Mouse (Mus musculus): ENCODE data around the gene Sp100. TPM values are rescaled to one million over a fixed set of nuclear protein-coding genes. Genes with fewer than 3 reads are reported as not detected.
"Not testable (repeated sequence)": the region's sequence is repeated elsewhere in the genome, so short reads cannot be mapped to it uniquely, and the experiment has no call there.

Gene Sp100
- polyA plus RNA-seq (2017; shearing (Covaris generic)): 1,000 to 10,000 TPM; 1,029 to 1,102 TPM

- ATAC-seq: peak; percentile 41
Observed at GRCm38 (mm10) chr1:85649881-85650280, at the start of gene Sp100. TSS of gene Sp100 (plus strand) at chr1:85649988.

GRCm38 (mm10) chr1:85600078-85600477 lies 49.7 kb upstream of the Sp100 start, which contains the start of gene Sp140:
TSS of gene Sp140 (plus strand) at chr1:85600378.
- not testable (repeated sequence) for ATAC-seq

- ATAC-seq: peak; percentile 66
Observed at GRCm38 (mm10) chr1:85600794-85601193, 49.0 kb upstream of the Sp100 start.

GRCm38 (mm10) chr1:85604341-85604740 lies 45.4 kb upstream of the Sp100 start:
- not testable (repeated sequence) for ATAC-seq

- not testable (repeated sequence) for ATAC-seq
Observed at GRCm38 (mm10) chr1:85608361-85608760, 41.4 kb upstream of the Sp100 start.

- ATAC-seq: not testable (repeated sequence)
Observed at GRCm38 (mm10) chr1:85610581-85610980, 39.2 kb upstream of the Sp100 start.

GRCm38 (mm10) chr1:85615096-85615495 lies 34.7 kb upstream of the Sp100 start:
- ATAC-seq: not testable (repeated sequence)

- not testable (repeated sequence) for ATAC-seq
Observed at GRCm38 (mm10) chr1:85615819-85616218, 34.0 kb upstream of the Sp100 start.

- not testable (repeated sequence) for ATAC-seq
Observed at GRCm38 (mm10) chr1:85617161-85617560, 32.6 kb upstream of the Sp100 start.

GRCm38 (mm10) chr1:85618689-85619088 lies 31.1 kb upstream of the Sp100 start:
- not testable (repeated sequence) for ATAC-seq

- not testable (repeated sequence) for ATAC-seq
Observed at GRCm38 (mm10) chr1:85636936-85637335, 12.9 kb upstream of the Sp100 start.

- not testable (repeated sequence) for ATAC-seq
Observed at GRCm38 (mm10) chr1:85638144-85638543, 11.6 kb upstream of the Sp100 start.

- ATAC-seq: not testable (repeated sequence)
Observed at GRCm38 (mm10) chr1:85650524-85650923, 736 bp downstream of the Sp100 start.

- ATAC-seq: not testable (repeated sequence)
Observed at GRCm38 (mm10) chr1:85651770-85652275, 2.0 kb downstream of the Sp100 start.

- not testable (repeated sequence) for ATAC-seq
Observed at GRCm38 (mm10) chr1:85657211-85657610, 7.4 kb downstream of the Sp100 start.

- ATAC-seq: no peak
Observed at GRCm38 (mm10) chr1:85664266-85664665, 14.5 kb downstream of the Sp100 start.

GRCm38 (mm10) chr1:85680226-85680625 lies 30.4 kb downstream of the Sp100 start:
- peak; percentile 41 for ATAC-seq

GRCm38 (mm10) chr1:85686666-85687065 lies 36.9 kb downstream of the Sp100 start:
- peak; percentile 63 for ATAC-seq

- peak; percentile 91 for ATAC-seq
Observed at GRCm38 (mm10) chr1:85687346-85687745, 37.6 kb downstream of the Sp100 start.

GRCm38 (mm10) chr1:85690544-85690943 lies 40.8 kb downstream of the Sp100 start:
- ATAC-seq: no peak

GRCm38 (mm10) chr1:85692281-85692680 lies 42.5 kb downstream of the Sp100 start:
- ATAC-seq: no peak

GRCm38 (mm10) chr1:85693280-85693679 lies 43.5 kb downstream of the Sp100 start:
- ATAC-seq: no peak

- ATAC-seq: no peak
Observed at GRCm38 (mm10) chr1:85695646-85696045, 45.9 kb downstream of the Sp100 start.

- peak; percentile 64 for ATAC-seq
Observed at GRCm38 (mm10) chr1:85697721-85698493, 48.1 kb downstream of the Sp100 start.
